Mouse (Mus musculus) heart, adult 2 months (tissue): ENCODE data around the gene Edem1.

Experiments
- CTCF ChIP-seq: fragments of 200-600 bp; IDR thresholded peaks from 2 replicates; pipeline ENCODE4 v1.8.1; 2022; ENCODE audit warnings: antibody characterized with exemption, mild to moderate bottlenecking, moderate library complexity
- POLR2A ChIP-seq: fragments of 200-500 bp; IDR thresholded peaks from 2 replicates; pipeline ENCODE4 v1.6.1; 2011; ENCODE audit warnings: mild to moderate bottlenecking, low read depth, low read length, control low read depth; ENCODE audit not compliant: insufficient read depth

- TF ChIP-seq CTCF, result no peak
- no peak for TF ChIP-seq POLR2A
These were observed 3.7 kb downstream of the Edem1 start for GRCm38 (mm10) chr6:108832170-108832569.
